Mouse (Mus musculus) embryo, embryonic 11.5 days (tissue): ENCODE data around the gene Gm28048.

Source experiments
- DNase-seq: peaks from one replicate; pipeline ENCODE4 v3.0.0-alpha.2; 2012; ENCODE audit warnings: low read depth, low spot score

Gene Gm28048

GRCm38 (mm10) chr11:22990393-22991126, 8.7 kb upstream of the Gm28048 start, which contains the start of gene Cct4:
Gene Cct4 (plus strand): TSS chr11:22990519.
- DNase-seq = peak; percentile 86

- no peak for DNase-seq
Measured at GRCm38 (mm10) chr11:22989786-22990185, 7.9 kb upstream of the Gm28048 start.

- no peak for DNase-seq
Measured at GRCm38 (mm10) chr11:22987357-22987756, 5.5 kb upstream of the Gm28048 start.

GRCm38 (mm10) chr11:22985510-22985909, 3.6 kb upstream of the Gm28048 start:
- DNase-seq = no peak

GRCm38 (mm10) chr11:22982846-22983245, 956 bp upstream of the Gm28048 start:
- no peak for DNase-seq

- DNase-seq = no peak
Measured at GRCm38 (mm10) chr11:22981543-22981950, 343 bp downstream of the Gm28048 start.

GRCm38 (mm10) chr11:22981041-22981440, 849 bp downstream of the Gm28048 start:
- DNase-seq = no peak

- DNase-seq = no peak
Measured at GRCm38 (mm10) chr11:22979221-22979620, 2.7 kb downstream of the Gm28048 start.

GRCm38 (mm10) chr11:22978711-22979110, 3.2 kb downstream of the Gm28048 start:
- no peak for DNase-seq

GRCm38 (mm10) chr11:22978215-22978614, 3.7 kb downstream of the Gm28048 start:
- DNase-seq = no peak

GRCm38 (mm10) chr11:22973599-22973998, 8.3 kb downstream of the Gm28048 start:
- DNase-seq = no peak

GRCm38 (mm10) chr11:22972746-22973526, 9.0 kb downstream of the Gm28048 start:
- peak; percentile 57 for DNase-seq

- DNase-seq = no peak
Measured at GRCm38 (mm10) chr11:22971835-22972709, 9.8 kb downstream of the Gm28048 start, which contains the start of gene Zrsr1. Gene Zrsr1 (plus strand): TSS chr11:22972005.

- no peak for DNase-seq
Measured at GRCm38 (mm10) chr11:22970546-22970945, 11.3 kb downstream of the Gm28048 start.

- DNase-seq = no peak
Measured at GRCm38 (mm10) chr11:22969486-22969885, 12.4 kb downstream of the Gm28048 start.

GRCm38 (mm10) chr11:22965503-22965902, 16.4 kb downstream of the Gm28048 start:
- no peak for DNase-seq

GRCm38 (mm10) chr11:22964401-22964800, 17.5 kb downstream of the Gm28048 start:
- DNase-seq = no peak

- no peak for DNase-seq
Measured at GRCm38 (mm10) chr11:22962101-22962500, 19.8 kb downstream of the Gm28048 start.

GRCm38 (mm10) chr11:22957791-22958374, 24.0 kb downstream of the Gm28048 start:
- no peak for DNase-seq

- DNase-seq = no peak
Measured at GRCm38 (mm10) chr11:22956830-22957229, 25.1 kb downstream of the Gm28048 start.

- no peak for DNase-seq
Measured at GRCm38 (mm10) chr11:22956346-22956745, 25.5 kb downstream of the Gm28048 start.
